Mouse (Mus musculus): Measurements from ENCODE around the gene Pnpla8. TPM values are rescaled to one million over a fixed set of nuclear protein-coding genes. Genes with fewer than 3 reads are reported as not detected.

Pnpla8 gene
- total RNA-seq, 2 experiments from 2014 or later = 134 to 149 TPM

DNA sequence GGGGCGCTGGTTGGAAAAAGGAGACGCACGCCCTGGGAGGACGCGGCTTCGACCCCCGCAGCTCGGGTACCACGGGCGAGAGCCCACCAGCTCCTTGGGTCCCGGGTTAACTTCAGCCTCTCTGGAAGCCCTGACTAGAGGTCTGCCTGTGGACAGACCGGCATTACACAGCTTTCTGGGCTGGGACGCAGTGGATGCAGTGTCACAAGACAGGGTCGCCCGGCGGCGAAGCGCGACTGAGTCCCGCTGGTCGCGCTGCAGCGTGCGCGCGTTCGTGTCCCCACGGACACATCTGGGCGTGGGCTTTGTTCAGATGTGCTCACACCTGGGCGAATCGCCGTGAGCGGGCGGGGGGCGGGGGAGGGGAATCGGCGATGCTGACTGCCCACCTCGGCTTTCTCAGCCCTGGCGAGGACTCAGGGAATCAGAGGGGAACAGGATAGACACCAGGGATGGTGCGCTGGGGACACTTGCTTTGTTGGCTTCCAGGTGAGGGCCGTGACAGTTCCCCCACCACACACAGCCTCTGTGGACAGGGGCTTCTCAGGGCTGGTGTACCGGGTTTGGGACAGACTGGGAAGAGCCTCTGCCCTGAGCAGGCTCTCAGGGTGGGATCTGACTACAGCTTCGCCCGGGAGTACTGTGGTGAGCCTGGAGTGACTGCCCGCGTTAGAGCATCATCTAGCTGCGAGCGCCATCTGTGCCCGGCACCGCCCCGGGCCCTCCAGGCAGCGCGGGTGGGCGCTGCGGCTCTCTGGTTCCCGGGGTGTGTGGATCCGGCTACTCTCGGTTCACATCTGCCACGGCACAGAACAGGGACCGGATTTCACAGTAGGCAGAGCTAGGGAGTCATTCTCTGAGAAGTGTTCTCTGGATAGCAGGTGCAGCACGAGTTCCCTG lies 108.4 kb downstream of the Pnpla8 start:
- peak; percentile 69 to 74 for DNase-seq (ENCODE audit: extremely low spot score in 1 of 2, low spot score in 2 of 2)
- H3K4me3 ChIP-seq = peak overlapping the region; percentile 74
- no peak; the same call in 1 of the 2 replicates for TF ChIP-seq CTCF (IDR thresholded peaks at IDR 0.05)
- H3K27ac ChIP-seq = peak overlapping the region; percentile 98
- intact Hi-C loops (cut with DNase I) = loop anchor here (2.0 to 5.0 kb wide), 3 partner anchors 49 to 219 kb away; no protein-coding TSS in a partner anchor

DNA sequence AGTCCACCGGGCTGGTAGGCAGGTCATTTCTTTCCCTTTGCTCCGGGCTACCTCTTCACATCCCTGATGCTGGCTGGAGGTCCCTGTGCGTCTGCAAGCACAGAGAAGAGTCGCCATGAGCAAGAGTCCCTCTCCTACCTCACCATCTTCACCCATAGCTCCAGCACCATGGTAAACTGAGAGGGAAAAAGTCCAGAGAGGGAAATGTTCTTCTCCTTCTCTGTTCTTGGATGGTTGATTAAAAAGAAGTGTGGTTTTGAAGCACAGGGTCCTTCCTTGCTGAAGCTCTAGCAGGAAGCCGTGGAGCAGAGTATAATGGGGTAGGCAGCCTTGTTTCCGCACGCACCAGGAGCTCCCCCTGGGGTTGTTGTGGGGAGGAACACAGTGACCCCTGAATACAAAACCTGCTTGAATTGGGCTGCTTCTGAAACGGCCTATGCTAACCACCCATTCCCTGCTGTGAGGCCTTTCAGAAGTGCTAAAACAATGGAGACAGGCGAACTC lies 109.1 kb downstream of the Pnpla8 start:
- H3K27ac ChIP-seq = peak overlapping the region; percentile 98
- peak overlapping the region; percentile 74 for H3K4me3 ChIP-seq
- DNase-seq (ENCODE audit: extremely low spot score in 1 of 2, low spot score in 2 of 2) = no peak
- TF ChIP-seq CTCF (IDR thresholded peaks at IDR 0.05) = peak; percentile 10; the same call in 1 of the 2 replicates
- intact Hi-C loops (cut with DNase I) = loop anchor here (2.0 to 5.0 kb wide), 2 partner anchors 49 to 122 kb away; no protein-coding TSS in a partner anchor

DNA sequence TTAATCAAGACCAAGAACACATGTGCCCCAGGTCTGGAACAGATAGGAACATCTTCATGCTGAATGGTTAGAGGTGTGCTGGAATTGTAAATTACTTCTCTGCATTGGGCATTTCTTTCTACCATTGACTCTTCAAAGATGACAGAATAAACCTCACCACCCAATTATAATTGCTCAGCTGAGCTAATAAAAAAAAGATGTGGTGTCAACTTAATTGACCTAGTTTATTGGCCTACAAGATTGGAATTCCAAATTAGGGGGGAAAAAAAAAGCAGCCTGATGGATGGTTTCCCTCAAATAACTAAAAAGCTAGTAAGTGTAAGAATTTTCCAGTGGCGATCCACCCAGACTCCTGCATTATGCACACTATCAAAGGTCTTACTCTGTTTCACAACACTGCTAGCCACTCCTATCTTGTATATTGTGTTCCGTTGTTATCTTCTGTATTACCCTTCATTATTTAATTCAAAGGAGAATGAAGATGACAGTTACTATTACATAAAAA lies 116.0 kb downstream of the Pnpla8 start:
- Histone ChIP-seq H3K27ac (peak overlapping the region; percentile 63; the same call in 1 of the 2 replicates), H3K4me3 (no peak overlapping the region)
- no peak for DNase-seq (ENCODE audit: extremely low spot score in 1 of 2, low spot score in 2 of 2)
- no peak for TF ChIP-seq CTCF (IDR thresholded peaks at IDR 0.05)
- intact Hi-C loops (cut with DNase I) = no loop called here

DNA sequence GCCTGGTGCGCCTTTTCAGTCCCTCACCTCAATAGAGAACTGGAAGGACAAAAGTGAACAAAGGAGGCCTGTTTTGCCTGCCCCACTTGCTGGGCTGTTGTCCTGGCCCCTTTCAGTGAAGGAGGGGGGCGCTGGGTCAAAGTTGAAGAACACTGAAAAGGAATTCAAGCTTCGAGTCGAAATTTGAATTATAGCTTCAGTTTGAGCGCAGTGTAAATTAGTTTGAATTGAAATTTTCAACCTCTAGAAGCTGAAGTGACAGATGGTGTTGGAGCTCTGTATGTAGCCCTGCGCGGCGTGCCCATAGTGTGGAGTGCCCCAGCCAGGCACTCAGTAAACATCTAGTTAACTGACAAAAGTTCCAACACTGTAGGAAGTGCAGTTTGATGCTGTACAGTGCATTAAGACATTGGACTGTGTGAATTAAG lies 117.0 kb downstream of the Pnpla8 start:
- peak overlapping the region; percentile 70 for H3K27ac ChIP-seq

DNA sequence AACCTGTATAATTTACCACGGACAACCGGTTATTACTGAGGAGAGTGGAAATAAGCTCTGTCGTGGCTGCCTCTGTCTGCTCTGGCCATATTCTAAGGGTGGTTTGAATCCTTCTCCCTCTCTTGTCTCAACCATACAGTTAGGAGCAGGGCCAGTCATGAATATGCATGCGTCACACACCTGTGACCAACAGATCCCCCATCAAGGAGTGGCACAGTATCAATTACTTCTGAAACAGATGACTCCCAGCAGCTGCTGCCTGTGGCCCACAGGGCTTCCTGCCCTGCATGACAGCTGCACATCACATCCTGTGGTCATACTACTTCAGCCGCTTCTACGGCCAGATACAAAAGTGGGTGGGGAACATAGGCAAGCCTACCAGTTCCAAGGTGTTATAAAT lies 122.9 kb downstream of the Pnpla8 start:
- no peak for DNase-seq (ENCODE audit: extremely low spot score in 1 of 2, low spot score in 2 of 2)
- no peak overlapping the region for H3K4me3 ChIP-seq
- no peak overlapping the region for H3K27ac ChIP-seq
- no peak for TF ChIP-seq CTCF (IDR thresholded peaks at IDR 0.05)
- intact Hi-C loops (cut with DNase I) = loop anchor here (5.0 kb wide), 1 partner anchor 93 kb away; no protein-coding TSS in a partner anchor

More for the DNA sequence above, 117.0 kb downstream of the Pnpla8 start:
- intact Hi-C loops (cut with DNase I) = no loop called here
- DNase-seq (ENCODE audit: extremely low spot score in 1 of 2, low spot score in 2 of 2) = no peak
- no peak for TF ChIP-seq CTCF (IDR thresholded peaks at IDR 0.05)
- no peak overlapping the region for H3K4me3 ChIP-seq

DNA sequence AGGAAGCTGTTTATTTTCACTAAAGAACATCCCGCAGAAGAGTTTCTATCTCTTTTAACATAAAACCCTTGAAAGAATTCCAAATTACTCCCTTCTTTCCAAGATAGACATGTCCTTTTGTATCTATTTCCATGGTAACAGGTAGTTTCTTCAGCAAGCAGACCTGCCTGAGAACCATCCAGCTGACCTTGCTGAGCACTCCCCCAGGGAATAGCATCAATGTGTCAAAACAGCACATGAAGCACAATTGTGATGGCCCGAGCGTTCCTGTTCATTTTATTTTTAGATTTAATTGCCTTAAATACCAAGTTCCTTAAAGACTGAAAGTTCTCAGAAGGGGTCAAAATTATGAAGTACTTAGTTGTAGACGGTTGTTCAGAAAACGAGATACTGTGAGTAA lies 124.1 kb downstream of the Pnpla8 start:
- TF ChIP-seq CTCF (IDR thresholded peaks at IDR 0.05) = no peak
- intact Hi-C loops (cut with DNase I) = no loop called here
- DNase-seq (ENCODE audit: extremely low spot score in 1 of 2, low spot score in 2 of 2) = no peak
- Histone ChIP-seq H3K27ac (no peak overlapping the region), H3K4me3 (no peak overlapping the region)

DNA sequence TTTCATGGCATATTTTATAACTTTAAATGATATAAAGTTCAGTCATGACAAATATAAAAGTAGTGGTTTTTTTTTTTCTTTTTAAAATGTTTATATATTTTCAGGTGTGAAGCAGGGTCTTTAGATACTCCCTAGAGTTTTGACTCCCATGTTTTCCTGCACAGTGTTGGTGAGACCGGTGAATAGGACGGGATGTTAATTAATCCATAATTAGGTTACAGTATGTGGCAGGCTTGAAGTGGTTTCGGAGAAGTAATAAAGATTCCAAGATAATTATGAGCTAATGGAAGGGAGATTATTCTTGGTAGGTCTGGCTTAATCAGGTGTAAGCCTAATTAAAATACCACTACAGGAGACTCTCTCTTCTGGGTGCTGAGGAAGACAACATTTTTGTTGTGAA lies 125.0 kb downstream of the Pnpla8 start:
- Histone ChIP-seq H3K27ac (no peak overlapping the region), H3K4me3 (no peak overlapping the region)
- DNase-seq (ENCODE audit: extremely low spot score in 1 of 2, low spot score in 2 of 2) = no peak
- TF ChIP-seq CTCF (IDR thresholded peaks at IDR 0.05) = no peak
- intact Hi-C loops (cut with DNase I) = no loop called here

DNA sequence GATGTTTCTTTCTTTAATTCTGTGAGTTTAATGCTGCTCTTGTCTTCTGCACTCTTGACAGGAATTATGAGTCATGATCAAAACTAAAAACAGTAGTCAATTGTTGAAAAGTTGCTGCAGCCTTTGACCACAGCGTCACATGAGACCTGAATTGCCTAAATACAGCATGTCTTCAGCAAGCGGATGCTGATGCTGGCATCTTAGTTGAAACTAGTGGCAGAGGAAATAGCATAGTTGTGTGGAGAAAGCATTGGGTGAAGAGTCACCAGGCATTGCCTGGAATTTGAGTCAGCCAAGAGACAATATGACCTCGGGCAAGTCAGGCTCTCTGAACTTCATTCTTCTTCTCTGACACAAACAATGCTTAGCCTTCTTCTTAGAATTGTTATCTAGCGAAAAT lies 133.9 kb downstream of the Pnpla8 start:
- Histone ChIP-seq H3K4me3 (no peak overlapping the region), H3K27ac (no peak overlapping the region)
- DNase-seq (ENCODE audit: extremely low spot score in 1 of 2, low spot score in 2 of 2) = no peak
- intact Hi-C loops (cut with DNase I) = no loop called here
- no peak for TF ChIP-seq CTCF (IDR thresholded peaks at IDR 0.05)

DNA sequence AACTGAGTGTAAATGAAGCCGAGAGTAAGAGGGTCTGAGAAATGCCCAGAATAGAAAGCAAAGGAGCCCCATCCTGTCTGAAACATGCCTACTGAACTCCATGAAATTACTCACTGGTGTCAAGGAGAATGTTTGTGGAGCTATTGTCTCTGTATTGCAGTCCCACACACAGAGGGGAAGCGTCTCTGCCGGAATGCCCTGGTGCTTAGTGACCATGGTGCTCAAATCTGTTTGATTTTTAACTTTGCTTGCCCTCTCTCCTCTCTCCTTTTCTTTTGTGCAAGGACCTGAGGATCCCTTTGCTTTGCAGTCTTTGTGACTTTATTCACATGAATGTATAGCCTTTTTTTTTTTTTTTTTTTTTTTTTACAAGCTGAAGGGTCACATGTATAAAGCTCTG lies 136.3 kb downstream of the Pnpla8 start:
- DNase-seq (ENCODE audit: extremely low spot score in 1 of 2, low spot score in 2 of 2) = no peak
- Histone ChIP-seq H3K4me3 (no peak overlapping the region), H3K27ac (no peak overlapping the region)
- TF ChIP-seq CTCF (IDR thresholded peaks at IDR 0.05) = no peak
- intact Hi-C loops (cut with DNase I) = no loop called here

DNA sequence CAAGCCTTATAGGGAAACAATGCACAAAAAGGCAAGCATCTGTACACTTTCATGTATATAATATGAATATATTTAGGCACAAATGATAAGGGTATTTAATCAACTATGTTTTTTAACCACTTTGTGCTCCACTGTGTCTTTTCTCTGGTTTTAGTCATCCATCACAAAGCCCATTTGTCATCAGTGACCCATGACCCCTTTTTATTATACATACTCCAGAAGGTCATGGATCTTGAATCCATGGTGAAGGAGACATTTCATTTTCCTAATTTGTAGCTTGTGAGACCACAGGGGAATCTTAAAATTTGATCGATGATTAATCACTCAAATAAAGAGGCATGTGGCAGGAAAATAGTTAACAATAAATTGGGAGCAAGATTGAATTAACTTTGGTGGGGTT lies 136.7 kb downstream of the Pnpla8 start:
- no peak for TF ChIP-seq CTCF (IDR thresholded peaks at IDR 0.05)
- no peak overlapping the region for H3K4me3 ChIP-seq

DNA sequence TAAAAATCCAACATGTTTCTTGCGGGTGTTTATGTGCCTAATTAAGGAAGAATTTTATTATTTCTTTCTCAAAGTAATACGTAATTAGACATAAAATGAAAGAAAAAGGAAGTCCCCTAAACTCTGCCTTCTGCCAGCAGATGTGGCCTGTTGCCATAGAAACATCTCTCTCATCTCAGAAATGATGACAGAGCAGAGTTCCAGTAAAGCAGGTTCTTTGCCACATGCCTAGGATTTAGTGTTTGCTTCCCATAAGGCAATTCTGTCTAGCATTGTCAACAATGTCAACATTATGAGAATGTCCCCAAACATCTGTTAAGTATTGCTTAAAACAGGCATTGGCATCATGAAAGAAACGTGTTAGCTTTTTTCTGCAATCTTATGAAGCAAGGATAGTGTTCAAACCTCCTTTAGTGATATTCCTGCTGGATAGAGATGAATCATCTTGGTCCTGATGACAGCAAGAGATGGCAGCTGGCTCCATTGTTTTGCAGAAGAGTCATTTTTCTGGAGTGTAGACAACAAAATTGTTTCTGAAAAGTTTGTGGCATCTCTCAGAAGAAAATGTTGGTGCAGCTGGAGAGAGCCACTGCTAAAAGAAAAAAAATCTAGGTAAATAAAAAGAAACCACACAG lies 150.0 kb downstream of the Pnpla8 start:
- peak overlapping the region; percentile 51 for H3K27ac ChIP-seq
- DNase-seq (ENCODE audit: extremely low spot score in 1 of 2, low spot score in 2 of 2) = no peak
- TF ChIP-seq CTCF (IDR thresholded peaks at IDR 0.05) = no peak
- intact Hi-C loops (cut with DNase I) = no loop called here
- H3K4me3 ChIP-seq = no peak overlapping the region

More for the DNA sequence above, 136.7 kb downstream of the Pnpla8 start:
- no peak for DNase-seq (ENCODE audit: extremely low spot score in 1 of 2, low spot score in 2 of 2)
- intact Hi-C loops (cut with DNase I) = no loop called here
- H3K27ac ChIP-seq = no peak overlapping the region

Small RNAs within 50 kb of the gene (microRNA-seq; reads per million reads assigned to microRNA genes)
- gene Mir5627 = 0.24 to 0.49 reads per million in 2 experiments

Other genes starting within 250 kb of the Pnpla8 start
- gene Dnajb9, start 11.0 kb upstream of the Pnpla8 start, total RNA-seq (2021) = 10 to 100 TPM; 42.6 to 42.9 TPM
- 100 to 1,000 TPM; 515 to 517 TPM for gene Nrcam, start 107.5 kb downstream of the Pnpla8 start, total RNA-seq (2021)

All from left cerebral cortex, adult 2 months (tissue).